Mouse (Mus musculus) heart, embryonic 12.5 days (tissue): ENCODE measurements at regions not wholly inside any gene's neighbourhood (a gene's known extent, or its start where the extent isn't known, plus 50 kb on each side); places are given as distances from the start of the nearest gene placed in this dataset.

Experiments used
- ATAC-seq: fragments of 200-750 bp; cut with Nextera tagmentation; 2 replicates; pipeline ENCODE4 v1.8.0; 2017; ENCODE audit warnings: moderate TSS enrichment, moderate library complexity; ENCODE audit not compliant: insufficient number of reproducible peaks, low FRiP score
- H3K27ac ChIP-seq: fragments of 300-500 bp; sonication (generic); 2 replicates; pipeline ENCODE4 v1.5.1; 2016; ENCODE audit warnings: mild to moderate bottlenecking, moderate library complexity; ENCODE audit not compliant: poor library complexity, severe bottlenecking
- H3K27me3 ChIP-seq: fragments of 300-500 bp; sonication (generic); replicated peaks from 2 replicates; pipeline ENCODE4 v1.6.1; 2016; ENCODE audit warnings: mild to moderate bottlenecking, moderate library complexity
- H3K36me3 ChIP-seq: fragments of 300-500 bp; sonication (generic); 2 replicates; pipeline ENCODE4 v1.6.1; 2016; ENCODE audit warnings: mild to moderate bottlenecking, moderate library complexity
- H3K4me1 ChIP-seq: fragments of 300-500 bp; sonication (generic); replicated peaks from 2 replicates; pipeline ENCODE4 v1.6.1; 2016; ENCODE audit warnings: mild to moderate bottlenecking
- H3K4me2 ChIP-seq: fragments of 300-500 bp; sonication (generic); 2 replicates; pipeline ENCODE4 v1.6.1; 2016; ENCODE audit warnings: mild to moderate bottlenecking, moderate library complexity
- H3K4me3 ChIP-seq: fragments of 300-500 bp; sonication (generic); 2 replicates; pipeline ENCODE4 v1.5.1; 2016; ENCODE audit warnings: mild to moderate bottlenecking
- H3K9ac ChIP-seq: fragments of 300-500 bp; sonication (generic); 2 replicates; pipeline ENCODE4 v1.6.1; 2016; ENCODE audit warnings: mild to moderate bottlenecking, moderate library complexity
- H3K9me3 ChIP-seq: fragments of 300-500 bp; sonication (generic); replicated peaks from 2 replicates; pipeline ENCODE4 v1.6.1; 2016; ENCODE audit warnings: mild to moderate bottlenecking, moderate library complexity
- WGBS: fragments of 180-500 bp; shearing (Covaris S2); methylation state at CpG from one replicate; pipeline ENCODE4 v1.1.7; 2016; 5-methylcytosine and 5-hydroxymethylcytosine counted together

GRCm38 (mm10) chr2:147690506-147691208, 328.9 kb downstream of the Pax1 start:
- Histone ChIP-seq H3K9me3 (no peaks in the 10 kb centered on the region), H3K4me1 (no peaks in the 10 kb centered on the region), H3K4me3 (no peak overlapping the region), H3K4me2 (no peak overlapping the region), H3K27me3 (no peaks in the 10 kb centered on the region), H3K9ac (no peak overlapping the region), H3K36me3 (no peaks in the 10 kb centered on the region), H3K27ac (no peak overlapping the region)
- WGBS = 67% methylated on average over 15 of the region's 15 CpGs
- ATAC-seq = no peak

- no peaks in the 10 kb centered on the region for H3K36me3 ChIP-seq
- H3K4me2 ChIP-seq = no peak overlapping the region
- no peaks in the 10 kb centered on the region for H3K27me3 ChIP-seq
- WGBS = 15% methylated on average over 6 of the region's 6 CpGs
- H3K9ac ChIP-seq = no peak overlapping the region
- ATAC-seq = no peak
- H3K9me3 ChIP-seq = no peaks in the 10 kb centered on the region
- no peak overlapping the region for H3K4me3 ChIP-seq
- no peak overlapping the region for H3K27ac ChIP-seq
- H3K4me1 ChIP-seq = no peaks in the 10 kb centered on the region
These were observed 327.0 kb downstream of the Pax1 start for GRCm38 (mm10) chr2:147688742-147689141.

- Histone ChIP-seq H3K36me3 (no peaks in the 10 kb centered on the region), H3K4me3 (no peak overlapping the region), H3K4me1 (no peaks in the 10 kb centered on the region), H3K27me3 (no peaks in the 10 kb centered on the region), H3K27ac (no peak overlapping the region), H3K9me3 (no peaks in the 10 kb centered on the region), H3K4me2 (no peak overlapping the region), H3K9ac (no peak overlapping the region)
- 17% methylated on average over 1 of the region's 1 CpGs for WGBS
- ATAC-seq = no peak
These were observed 294.9 kb downstream of the Pax1 start for GRCm38 (mm10) chr2:147656667-147657066.

- no peak overlapping the region for H3K27ac ChIP-seq
- no peak for ATAC-seq
- H3K9me3 ChIP-seq = no peaks in the 10 kb centered on the region
- H3K4me1 ChIP-seq = no peaks in the 10 kb centered on the region
- H3K4me3 ChIP-seq = no peak overlapping the region
- H3K4me2 ChIP-seq = no peak overlapping the region
- 65% methylated on average over 3 of the region's 3 CpGs for WGBS
- no peaks in the 10 kb centered on the region for H3K27me3 ChIP-seq
- H3K36me3 ChIP-seq = no peaks in the 10 kb centered on the region
- no peak overlapping the region for H3K9ac ChIP-seq
These were observed 288.5 kb downstream of the Pax1 start for GRCm38 (mm10) chr2:147650229-147650628.

- no peak overlapping the region for H3K27ac ChIP-seq
- no peaks in the 10 kb centered on the region for H3K36me3 ChIP-seq
- no peak overlapping the region for H3K4me3 ChIP-seq
- no peak for ATAC-seq
- no peak overlapping the region for H3K9ac ChIP-seq
- 81% methylated on average over 8 of the region's 8 CpGs for WGBS
- H3K4me1 ChIP-seq = no peaks in the 10 kb centered on the region
- H3K4me2 ChIP-seq = no peak overlapping the region
- H3K27me3 ChIP-seq = no peaks in the 10 kb centered on the region
- H3K9me3 ChIP-seq = no peaks in the 10 kb centered on the region
These were observed 286.2 kb downstream of the Pax1 start for GRCm38 (mm10) chr2:147647972-147648371.

GRCm38 (mm10) chr2:147647506-147647905, 285.8 kb downstream of the Pax1 start:
- ATAC-seq = no peak
- H3K27me3 ChIP-seq = no peaks in the 10 kb centered on the region
- H3K4me1 ChIP-seq = no peaks in the 10 kb centered on the region
- no peak overlapping the region for H3K27ac ChIP-seq
- H3K4me2 ChIP-seq = no peak overlapping the region
- 63% methylated on average over 4 of the region's 4 CpGs for WGBS
- H3K36me3 ChIP-seq = no peaks in the 10 kb centered on the region
- H3K4me3 ChIP-seq = no peak overlapping the region
- no peaks in the 10 kb centered on the region for H3K9me3 ChIP-seq
- H3K9ac ChIP-seq = no peak overlapping the region

GRCm38 (mm10) chr2:147637882-147638281, 276.2 kb downstream of the Pax1 start:
- no peaks in the 10 kb centered on the region for H3K9me3 ChIP-seq
- no peaks in the 10 kb centered on the region for H3K36me3 ChIP-seq
- no peaks in the 10 kb centered on the region for H3K27me3 ChIP-seq
- WGBS = 72% methylated on average over 1 of the region's 1 CpGs
- no peak overlapping the region for H3K9ac ChIP-seq
- H3K4me1 ChIP-seq = no peaks in the 10 kb centered on the region
- no peak overlapping the region for H3K4me2 ChIP-seq
- no peak for ATAC-seq
- H3K4me3 ChIP-seq = no peak overlapping the region
- H3K27ac ChIP-seq = no peak overlapping the region

GRCm38 (mm10) chr2:147632737-147633136, 271.0 kb downstream of the Pax1 start:
- Histone ChIP-seq H3K4me2 (no peak overlapping the region), H3K27ac (no peak overlapping the region), H3K27me3 (no peaks in the 10 kb centered on the region), H3K9ac (no peak overlapping the region), H3K4me3 (no peak overlapping the region), H3K4me1 (no peaks in the 10 kb centered on the region), H3K36me3 (no peaks in the 10 kb centered on the region), H3K9me3 (no peaks in the 10 kb centered on the region)
- ATAC-seq = no peak
- 57% methylated on average over 6 of the region's 6 CpGs for WGBS

- H3K4me1 ChIP-seq = no peaks in the 10 kb centered on the region
- no peak overlapping the region for H3K27ac ChIP-seq
- H3K9me3 ChIP-seq = no peaks in the 10 kb centered on the region
- H3K4me3 ChIP-seq = no peak overlapping the region
- H3K9ac ChIP-seq = no peak overlapping the region
- ATAC-seq = no peak
- WGBS = 82% methylated on average over 3 of the region's 3 CpGs
- H3K36me3 ChIP-seq = no peaks in the 10 kb centered on the region
- no peaks in the 10 kb centered on the region for H3K27me3 ChIP-seq
- H3K4me2 ChIP-seq = no peak overlapping the region
These were observed 268.0 kb downstream of the Pax1 start for GRCm38 (mm10) chr2:147629716-147630115.

- WGBS = 80% methylated on average over 5 of the region's 5 CpGs
- no peak overlapping the region for H3K4me2 ChIP-seq
These were observed 265.4 kb downstream of the Pax1 start for GRCm38 (mm10) chr2:147627096-147627495.

GRCm38 (mm10) chr2:147623116-147623515, 261.4 kb downstream of the Pax1 start:
- ATAC-seq = no peak

More at GRCm38 (mm10) chr2:147627096-147627495, 265.4 kb downstream of the Pax1 start:
- H3K36me3 ChIP-seq = no peaks in the 10 kb centered on the region
- H3K9ac ChIP-seq = no peak overlapping the region
- no peaks in the 10 kb centered on the region for H3K27me3 ChIP-seq
- no peak overlapping the region for H3K4me3 ChIP-seq
- no peak overlapping the region for H3K27ac ChIP-seq
- no peaks in the 10 kb centered on the region for H3K9me3 ChIP-seq
- H3K4me1 ChIP-seq = no peaks in the 10 kb centered on the region
- no peak for ATAC-seq

GRCm38 (mm10) chr2:147617849-147618248, 256.1 kb downstream of the Pax1 start:
- ATAC-seq = no peak
- no peak overlapping the region for H3K4me2 ChIP-seq

More at GRCm38 (mm10) chr2:147623116-147623515, 261.4 kb downstream of the Pax1 start:
- no peak overlapping the region for H3K4me3 ChIP-seq
- no peaks in the 10 kb centered on the region for H3K9me3 ChIP-seq
- H3K27ac ChIP-seq = no peak overlapping the region
- no peak overlapping the region for H3K9ac ChIP-seq
- no peaks in the 10 kb centered on the region for H3K36me3 ChIP-seq
- H3K27me3 ChIP-seq = no peaks in the 10 kb centered on the region
- WGBS = 80% methylated on average over 4 of the region's 4 CpGs
- H3K4me2 ChIP-seq = no peak overlapping the region
- H3K4me1 ChIP-seq = no peaks in the 10 kb centered on the region

More at GRCm38 (mm10) chr2:147617849-147618248, 256.1 kb downstream of the Pax1 start:
- H3K27ac ChIP-seq = no peak overlapping the region
- no peaks in the 10 kb centered on the region for H3K4me1 ChIP-seq
- no peak overlapping the region for H3K9ac ChIP-seq
- no peaks in the 10 kb centered on the region for H3K9me3 ChIP-seq
- no peaks in the 10 kb centered on the region; the same call in 1 of the 2 replicates for H3K27me3 ChIP-seq
- H3K36me3 ChIP-seq = no peaks in the 10 kb centered on the region
- whole genome bisulfite sequencing = 76% methylated on average over 10 of the region's 10 CpGs
- H3K4me3 ChIP-seq = no peak overlapping the region
